Mouse (Mus musculus): ENCODE measurements around the gene Fam131a. TPM values are rescaled to one million over a fixed set of nuclear protein-coding genes. Genes with fewer than 3 reads are reported as not detected.
"Not testable (repeated sequence)": the region's sequence is repeated elsewhere in the genome, so short reads cannot be mapped to it uniquely, and the experiment has no call there.

Gene Fam131a
- 58.1 and 58.5 TPM in 2 replicates for polyA plus RNA-seq (2015; fragmentation: Nextera tagmentation; extraction: Ambion mirVana)

- no peaks in the 10 kb centered on the region for H3K9me3 ChIP-seq
- under 1% methylated on average over 37 of the region's 37 CpGs for WGBS
- peaks cover 23% of the 10 kb centered on the region for H3K36me3 ChIP-seq (replicated peaks)
- peaks cover 42% of the 10 kb centered on the region for H3K4me1 ChIP-seq
- ATAC-seq (replicated peaks) = peak; percentile 95
- peak within 1 kb of the TSS; percentile 85 for H3K9ac ChIP-seq
- H3K27ac ChIP-seq = peak within 1 kb of the TSS; percentile 98
- H3K27me3 ChIP-seq (replicated peaks) = no peaks in the 10 kb centered on the region
- H3K4me2 ChIP-seq = peak within 1 kb of the TSS; percentile 87
- peak within 1 kb of the TSS; percentile 75 for H3K4me3 ChIP-seq
Observed at GRCm38 (mm10) chr16:20693111-20693701, at the start of gene Fam131a. TSS of gene Fam131a (plus strand) at chr16:20693241.

- no peak overlapping the region for H3K9ac ChIP-seq
- H3K4me1 ChIP-seq = no peaks in the 10 kb centered on the region
- 89% methylated on average over 7 of the region's 7 CpGs for WGBS
- H3K4me3 ChIP-seq = no peak overlapping the region
- ATAC-seq (replicated peaks) = no peak
- no peaks in the 10 kb centered on the region for H3K36me3 ChIP-seq (replicated peaks)
- no peaks in the 10 kb centered on the region for H3K9me3 ChIP-seq
- no peak overlapping the region for H3K27ac ChIP-seq
- H3K4me2 ChIP-seq = no peak overlapping the region
- no peaks in the 10 kb centered on the region for H3K27me3 ChIP-seq (replicated peaks)
Observed at GRCm38 (mm10) chr16:20643911-20644310, 49.1 kb upstream of the Fam131a start.

- H3K27me3 ChIP-seq (replicated peaks) = no peaks in the 10 kb centered on the region
- H3K27ac ChIP-seq = peak within 1 kb of the TSS; percentile 83
- peak within 1 kb of the TSS; percentile 93 for H3K4me2 ChIP-seq
- H3K9me3 ChIP-seq = no peaks in the 10 kb centered on the region
- peak within 1 kb of the TSS; percentile 90 for H3K4me3 ChIP-seq
- WGBS = 2% methylated on average over 46 of the region's 46 CpGs
- peaks cover 23% of the 10 kb centered on the region for H3K4me1 ChIP-seq
- H3K9ac ChIP-seq = peak within 1 kb of the TSS; percentile 80
- peak; percentile 98 for ATAC-seq (replicated peaks)
- H3K36me3 ChIP-seq (replicated peaks) = peaks cover 18% of the 10 kb centered on the region; the same call in 1 of the 2 replicates
Observed at GRCm38 (mm10) chr16:20651076-20651946, 41.7 kb upstream of the Fam131a start, which contains the start of gene Psmd2. TSS of gene Psmd2 (plus strand) at chr16:20651652.

- Histone ChIP-seq H3K4me1 (peaks cover 23% of the 10 kb centered on the region), H3K27me3 (replicated peaks) (no peaks in the 10 kb centered on the region), H3K9me3 (no peaks in the 10 kb centered on the region), H3K9ac (peak overlapping the region; percentile 80), H3K4me2 (peak overlapping the region; percentile 93), H3K4me3 (peak overlapping the region; percentile 90), H3K36me3 (replicated peaks) (peaks cover 24% of the 10 kb centered on the region), H3K27ac (peak overlapping the region; percentile 72)
- no peak for ATAC-seq (replicated peaks)
- WGBS = 11% methylated on average over 12 of the region's 12 CpGs
Observed at GRCm38 (mm10) chr16:20651947-20652310, 41.1 kb upstream of the Fam131a start.

GRCm38 (mm10) chr16:20653315-20653714, 39.7 kb upstream of the Fam131a start:
- WGBS = 51% methylated on average over 2 of the region's 2 CpGs
- ATAC-seq (replicated peaks) = no peak
- H3K36me3 ChIP-seq (replicated peaks) = peaks cover 38% of the 10 kb centered on the region

GRCm38 (mm10) chr16:20657661-20658060, 35.4 kb upstream of the Fam131a start:
- H3K9me3 ChIP-seq = no peaks in the 10 kb centered on the region
- WGBS = 94% methylated on average over 4 of the region's 4 CpGs
- H3K4me3 ChIP-seq = no peak overlapping the region
- H3K27me3 ChIP-seq (replicated peaks) = no peaks in the 10 kb centered on the region
- H3K27ac ChIP-seq = no peak overlapping the region
- peaks cover 79% of the 10 kb centered on the region for H3K36me3 ChIP-seq (replicated peaks)
- peaks cover 11% of the 10 kb centered on the region for H3K4me1 ChIP-seq
- ATAC-seq (replicated peaks) = no peak
- H3K4me2 ChIP-seq = no peak overlapping the region
- H3K9ac ChIP-seq = no peak overlapping the region

More at GRCm38 (mm10) chr16:20653315-20653714, 39.7 kb upstream of the Fam131a start:
- H3K27me3 ChIP-seq (replicated peaks) = no peaks in the 10 kb centered on the region
- no peak overlapping the region for H3K27ac ChIP-seq
- peaks cover 23% of the 10 kb centered on the region for H3K4me1 ChIP-seq
- H3K9me3 ChIP-seq = no peaks in the 10 kb centered on the region
- H3K4me3 ChIP-seq = peak overlapping the region; percentile 3; the same call in 1 of the 2 replicates
- no peak overlapping the region; the same call in 1 of the 2 replicates for H3K9ac ChIP-seq
- peak overlapping the region; percentile 93; the same call in 1 of the 2 replicates for H3K4me2 ChIP-seq

- H3K9me3 ChIP-seq; ATAC-seq (replicated peaks); H3K4me3 ChIP-seq; H3K27me3 ChIP-seq (replicated peaks); H3K27ac ChIP-seq; H3K4me2 ChIP-seq; H3K36me3 ChIP-seq (replicated peaks); H3K9ac ChIP-seq; H3K4me1 ChIP-seq: not testable (repeated sequence)
- WGBS = 97% methylated on average over 3 of the region's 6 CpGs
Observed at GRCm38 (mm10) chr16:20668013-20668412, 25.0 kb upstream of the Fam131a start, which contains the start of gene Eif4g1. TSS of gene Eif4g1 (plus strand) at chr16:20668313.

- 90% methylated on average over 3 of the region's 3 CpGs for WGBS
Observed at GRCm38 (mm10) chr16:20670291-20670690, 22.8 kb upstream of the Fam131a start.

GRCm38 (mm10) chr16:20671886-20672285, 21.2 kb upstream of the Fam131a start:
- no peaks in the 10 kb centered on the region for H3K27me3 ChIP-seq (replicated peaks)
- H3K4me2 ChIP-seq = peak overlapping the region; percentile 80
- peak overlapping the region; percentile 81 for H3K4me3 ChIP-seq
- no peak overlapping the region for H3K27ac ChIP-seq
- H3K9ac ChIP-seq = no peak overlapping the region
- peaks cover 9% of the 10 kb centered on the region; the same call in 1 of the 2 replicates for H3K36me3 ChIP-seq (replicated peaks)
- no peak for ATAC-seq (replicated peaks)
- H3K4me1 ChIP-seq = peaks cover 23% of the 10 kb centered on the region
- no peaks in the 10 kb centered on the region for H3K9me3 ChIP-seq
- WGBS = 19% methylated on average over 6 of the region's 6 CpGs

More at GRCm38 (mm10) chr16:20670291-20670690, 22.8 kb upstream of the Fam131a start:
- H3K4me2 ChIP-seq = no peak overlapping the region
- H3K9ac ChIP-seq = no peak overlapping the region
- H3K4me1 ChIP-seq = peaks cover 22% of the 10 kb centered on the region
- no peak overlapping the region for H3K27ac ChIP-seq
- no peaks in the 10 kb centered on the region for H3K27me3 ChIP-seq (replicated peaks)
- H3K36me3 ChIP-seq (replicated peaks) = no peaks in the 10 kb centered on the region
- no peak overlapping the region for H3K4me3 ChIP-seq
- H3K9me3 ChIP-seq = no peaks in the 10 kb centered on the region
- no peak for ATAC-seq (replicated peaks)

- Histone ChIP-seq H3K27ac (peak overlapping the region; percentile 84), H3K9me3 (no peaks in the 10 kb centered on the region), H3K4me2 (peak overlapping the region; percentile 80), H3K27me3 (replicated peaks) (no peaks in the 10 kb centered on the region), H3K4me1 (peaks cover 23% of the 10 kb centered on the region), H3K36me3 (replicated peaks) (peaks cover 9% of the 10 kb centered on the region; the same call in 1 of the 2 replicates), H3K4me3 (peak overlapping the region; percentile 81), H3K9ac (peak overlapping the region; percentile 90)
- ATAC-seq (replicated peaks) = peak; percentile 97
- WGBS = under 1% methylated on average over 38 of the region's 38 CpGs
Observed at GRCm38 (mm10) chr16:20672500-20672902, 20.5 kb upstream of the Fam131a start.

- Histone ChIP-seq H3K36me3 (replicated peaks) (peaks cover 15% of the 10 kb centered on the region; the same call in 1 of the 2 replicates), H3K27ac (peak overlapping the region; percentile 84), H3K27me3 (replicated peaks) (no peaks in the 10 kb centered on the region), H3K9me3 (no peaks in the 10 kb centered on the region), H3K9ac (peak overlapping the region; percentile 90), H3K4me1 (peaks cover 23% of the 10 kb centered on the region), H3K4me2 (peak overlapping the region; percentile 80), H3K4me3 (peak overlapping the region; percentile 81)
- WGBS = under 1% methylated on average over 40 of the region's 78 CpGs
- ATAC-seq (replicated peaks) = peak; percentile 86
Observed at GRCm38 (mm10) chr16:20672965-20673705, 19.9 kb upstream of the Fam131a start.

Measured in midbrain, embryonic 15.5 days (tissue).